Mouse (Mus musculus): ENCODE results near the gene Nelfe. TPM values are rescaled to one million over a fixed set of nuclear protein-coding genes. Genes with fewer than 3 reads are reported as not detected.
"Not testable (repeated sequence)": the region's sequence is repeated elsewhere in the genome, so short reads cannot be mapped to it uniquely, and the experiment has no call there.

Gene Nelfe
- 82.4 and 88.6 TPM in 2 replicates for polyA plus RNA-seq (2015; fragmentation: Nextera tagmentation; extraction: Ambion mirVana)

DNA sequence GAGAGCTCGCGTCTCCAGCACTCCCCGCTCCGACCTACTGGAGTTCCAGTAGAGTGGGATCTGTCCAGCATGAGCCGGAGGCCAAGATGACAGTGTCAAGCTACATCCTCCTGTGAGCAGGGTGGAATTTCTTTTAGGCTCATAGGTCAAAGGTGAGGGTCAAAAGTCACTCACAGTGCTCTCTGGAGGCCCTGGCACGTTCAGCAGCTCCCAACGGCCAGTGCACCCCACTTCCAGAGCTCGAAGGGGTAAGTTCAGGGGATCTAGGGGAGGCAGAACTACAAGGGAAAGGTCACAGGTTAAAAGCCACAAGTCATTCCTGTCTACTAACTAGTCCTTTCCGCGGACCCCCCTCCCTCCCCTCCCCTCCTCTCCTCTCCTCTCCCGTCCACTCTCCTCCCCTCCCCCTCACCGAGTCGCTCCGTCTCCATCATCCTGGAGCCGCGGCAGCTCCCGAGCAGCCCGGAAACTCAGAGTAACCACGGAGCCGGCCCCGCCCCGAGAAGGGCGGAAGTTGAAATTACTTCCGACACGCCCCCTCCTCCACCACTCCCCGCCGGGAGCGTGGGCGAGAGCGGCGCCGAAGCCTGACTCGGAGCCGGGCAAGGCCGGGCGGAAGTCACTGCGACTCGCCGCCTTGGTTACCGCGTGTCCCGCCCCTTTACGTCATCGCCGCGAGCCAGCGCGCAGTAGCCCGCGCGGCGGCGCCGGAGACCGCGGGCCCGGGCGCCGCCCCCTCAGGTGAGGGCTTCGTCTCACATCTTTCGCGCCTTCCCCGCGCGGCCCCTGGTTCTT, at the start of gene Nelfe, which contains the start of gene Skiv2l:
TSS of gene Nelfe (plus strand) at position 670 of the 795 bp plus-strand sequence.
TSS of gene Skiv2l (minus strand) at position 489 of the 795 bp plus-strand sequence.
- peak; percentile 99 for DNase-seq (ENCODE audit: low spot score)

DNA sequence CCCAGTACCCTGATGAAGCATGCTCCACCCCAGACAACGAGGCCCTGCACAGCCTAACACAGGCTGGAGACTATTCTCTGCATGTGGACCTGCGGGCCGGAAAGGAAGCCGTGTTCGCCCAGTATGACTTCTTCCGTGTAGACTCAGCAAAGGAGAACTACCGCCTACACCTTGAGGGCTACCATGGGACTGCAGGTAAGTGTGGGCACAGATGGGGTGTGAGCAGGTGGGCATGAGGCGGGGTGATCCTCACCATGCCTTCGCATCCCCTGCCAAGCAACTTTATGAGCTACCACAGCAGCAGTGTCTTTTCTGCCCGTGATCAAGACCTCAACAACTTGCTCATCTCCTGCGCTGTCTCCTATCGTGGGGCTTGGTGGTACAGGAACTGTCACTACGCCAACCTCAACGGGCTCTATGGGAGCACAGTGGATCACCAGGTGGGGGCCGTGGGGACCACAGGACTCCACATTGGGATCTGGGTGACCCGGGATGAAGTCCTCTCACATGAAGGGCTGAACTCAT, 49.3 kb upstream of the Nelfe start:
- DNase-seq (ENCODE audit: low spot score) = not testable (repeated sequence)

DNA sequence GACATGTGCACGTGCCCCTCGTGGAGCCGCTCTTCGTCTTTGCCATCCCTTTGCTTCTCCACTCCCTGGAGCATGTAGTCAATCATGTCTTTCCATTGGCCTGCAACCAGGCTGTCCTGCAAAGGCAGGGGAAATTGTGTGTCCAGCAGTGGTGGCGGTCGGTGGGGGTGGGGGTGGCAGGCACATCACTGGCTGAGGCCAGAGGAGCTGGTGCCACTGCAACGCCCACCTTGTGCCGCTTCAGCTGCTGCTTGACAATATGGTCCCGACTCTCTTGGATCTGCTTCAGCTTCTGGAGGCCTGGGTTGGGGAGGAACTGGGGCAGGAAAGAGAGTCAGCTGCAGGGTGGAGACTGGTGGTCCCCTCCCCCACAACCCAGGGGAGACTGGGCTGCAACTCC, 47.4 kb upstream of the Nelfe start:
- DNase-seq (ENCODE audit: low spot score) = not testable (repeated sequence)

DNA sequence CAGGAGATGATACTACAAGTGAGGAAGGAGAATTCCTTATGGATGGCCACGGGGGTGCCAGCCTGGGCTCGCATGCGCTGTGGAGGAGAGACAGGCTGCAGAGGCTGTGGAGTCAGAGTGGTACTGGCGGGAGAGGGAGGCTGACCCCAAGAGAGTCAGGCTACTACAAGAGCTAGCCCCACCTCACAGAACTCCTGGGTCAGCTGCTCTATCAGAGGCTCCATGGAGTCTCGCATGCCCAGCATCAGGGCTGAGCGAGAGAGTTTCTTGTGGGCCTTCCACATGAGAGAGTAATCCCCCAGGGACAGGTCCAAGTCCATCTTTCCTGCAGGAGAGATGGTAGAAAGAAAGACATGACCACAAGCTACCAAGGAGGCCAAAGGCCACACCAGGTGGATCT, 46.8 kb upstream of the Nelfe start:
- DNase-seq (ENCODE audit: low spot score) = not testable (repeated sequence)

DNA sequence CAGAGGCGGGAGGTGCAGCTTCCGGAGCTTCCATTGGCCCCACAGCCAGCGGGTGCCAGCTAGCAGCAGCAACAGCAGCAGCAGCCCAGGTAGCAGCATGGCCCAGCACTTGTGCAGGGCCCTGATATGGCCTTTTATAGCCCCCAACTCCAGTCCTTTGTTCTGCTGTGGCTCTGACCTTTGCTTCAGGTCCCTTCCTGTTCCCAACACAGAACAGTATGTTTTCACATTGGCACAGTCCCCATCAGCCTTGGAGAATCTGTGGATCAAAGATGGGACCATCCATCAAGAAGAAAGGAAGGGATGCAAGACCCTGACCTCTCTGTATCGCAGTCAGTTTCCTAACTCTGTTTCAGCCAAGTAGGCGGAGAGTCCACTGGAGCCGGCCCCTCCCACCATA, 45.9 kb upstream of the Nelfe start, which contains the start of gene Cyp21a1:
TSS of gene Cyp21a1 (minus strand) at position 261 of the 400 bp plus-strand sequence.
- not testable (repeated sequence) for DNase-seq (ENCODE audit: low spot score)

DNA sequence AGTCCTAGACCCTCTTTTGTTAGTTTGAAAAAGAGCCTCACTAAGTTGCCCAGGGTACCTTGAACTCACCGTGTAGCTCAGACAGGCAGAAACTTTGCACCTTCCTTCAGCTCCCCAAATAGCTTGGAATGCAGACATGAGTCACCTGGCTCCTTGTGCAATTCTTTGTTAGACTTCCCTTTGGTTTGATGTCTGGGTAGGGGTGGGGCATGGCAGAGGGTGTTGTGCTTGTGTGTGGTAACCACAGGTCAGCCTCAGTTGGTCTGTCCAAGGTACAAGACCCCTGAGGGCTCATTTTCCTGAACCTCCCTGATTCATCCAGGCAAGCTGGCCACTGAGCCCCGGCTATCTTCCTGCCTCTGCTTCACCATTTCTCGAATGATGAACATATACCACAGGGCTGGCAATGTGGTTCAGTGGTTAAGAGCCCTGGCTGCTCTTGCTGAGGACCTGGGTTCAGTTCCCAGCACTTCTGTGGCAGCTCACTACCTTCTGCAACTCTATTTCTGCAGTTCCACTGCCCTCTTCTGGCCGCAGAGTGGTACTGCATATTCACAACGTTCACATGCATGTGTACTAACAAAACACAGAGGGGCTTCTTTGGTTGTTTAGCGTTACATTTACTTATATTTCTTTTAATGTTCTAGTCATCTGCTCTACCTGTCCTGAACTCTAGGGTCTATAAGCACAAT, 45.2 kb upstream of the Nelfe start:
- DNase-seq (ENCODE audit: low spot score) = no peak

DNA sequence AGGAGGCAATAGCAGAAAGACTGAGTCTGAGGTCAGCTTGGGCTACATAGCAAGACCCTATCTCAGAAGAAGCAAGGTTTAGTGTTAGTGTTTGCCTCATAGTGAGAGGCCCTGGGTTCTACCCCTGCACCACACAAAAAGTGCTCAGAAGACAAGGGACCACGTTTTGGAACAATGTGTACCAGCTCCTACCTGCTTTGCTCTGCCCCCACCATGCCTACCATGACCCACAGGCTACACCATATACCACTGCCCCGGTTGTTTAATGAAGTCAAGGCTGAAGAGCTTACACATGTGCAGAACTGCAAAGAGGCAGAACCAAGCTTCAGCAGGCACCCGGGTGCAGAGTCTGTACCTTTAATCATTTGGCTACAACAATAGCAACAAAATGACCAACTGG, 43.0 kb upstream of the Nelfe start:
- DNase-seq (ENCODE audit: low spot score) = no peak

DNA sequence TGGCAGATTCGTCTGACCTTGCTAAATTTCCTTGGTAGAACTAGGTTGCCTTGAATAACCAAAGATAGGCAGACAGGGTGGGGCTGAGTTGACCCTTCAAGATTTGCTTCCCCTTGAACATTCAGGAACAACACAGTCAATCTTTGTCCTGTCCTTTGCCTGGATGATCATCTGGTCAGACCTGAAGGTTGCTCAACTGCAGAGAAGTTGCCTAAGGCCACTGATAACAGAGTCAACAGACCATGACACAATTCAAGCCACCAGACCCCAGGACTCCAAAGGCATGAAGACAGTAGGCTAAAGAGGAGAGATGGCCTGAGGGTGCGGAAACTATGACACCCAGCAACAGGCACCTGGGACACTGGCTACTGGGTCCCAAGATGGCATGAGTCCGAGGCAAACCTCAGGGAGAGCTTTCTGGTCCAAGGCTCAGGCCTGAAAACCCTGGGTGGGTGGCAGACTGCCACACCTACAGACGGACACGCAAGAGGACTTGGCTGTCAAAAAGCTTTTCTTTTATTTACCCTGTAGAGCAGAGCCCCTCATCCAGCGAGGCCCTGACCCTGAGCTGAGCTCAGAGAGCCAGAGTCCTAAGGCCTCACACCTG, 41.5 kb upstream of the Nelfe start:
- no peak for DNase-seq (ENCODE audit: low spot score)

DNA sequence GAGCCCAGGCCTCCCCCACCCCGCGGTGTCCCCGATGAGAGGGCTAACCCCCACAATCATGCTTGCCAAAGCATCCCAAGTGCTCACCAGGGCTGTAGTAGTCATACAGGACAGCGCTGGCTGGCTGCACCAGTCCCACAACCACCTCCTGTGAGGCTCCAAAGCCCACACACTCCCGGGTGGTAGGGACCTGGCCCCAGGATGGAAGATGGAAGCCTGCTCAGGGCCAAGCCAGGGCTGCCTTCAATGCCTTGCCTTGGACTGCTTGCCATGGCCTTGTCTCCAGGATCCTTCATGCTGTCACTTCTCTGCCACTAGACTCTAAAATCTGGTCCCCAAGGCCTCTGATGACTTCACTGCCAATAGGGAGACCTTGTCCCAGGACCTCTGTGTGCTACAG, 39.8 kb upstream of the Nelfe start:
- DNase-seq (ENCODE audit: low spot score) = not testable (repeated sequence)

DNA sequence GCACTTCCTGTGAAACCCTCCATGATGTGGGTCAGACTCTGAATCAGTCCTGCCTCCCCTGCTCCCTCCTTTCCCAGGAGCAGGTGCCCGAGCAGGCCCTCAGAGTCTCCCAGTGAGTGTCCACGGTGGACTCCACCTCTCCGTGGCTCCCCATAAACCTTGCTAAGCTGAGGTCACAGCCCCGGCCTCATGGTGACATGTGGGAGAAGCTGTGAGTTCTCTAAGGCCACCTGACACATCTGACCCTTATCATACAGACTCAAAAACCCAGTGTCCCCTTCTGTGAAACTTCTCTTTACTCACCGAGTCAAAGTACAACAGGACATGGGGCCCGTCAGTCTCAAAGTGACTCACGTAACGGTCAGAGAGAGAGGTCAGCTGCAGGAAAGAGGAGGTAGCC, 39.4 kb upstream of the Nelfe start:
- not testable (repeated sequence) for DNase-seq (ENCODE audit: low spot score)

DNA sequence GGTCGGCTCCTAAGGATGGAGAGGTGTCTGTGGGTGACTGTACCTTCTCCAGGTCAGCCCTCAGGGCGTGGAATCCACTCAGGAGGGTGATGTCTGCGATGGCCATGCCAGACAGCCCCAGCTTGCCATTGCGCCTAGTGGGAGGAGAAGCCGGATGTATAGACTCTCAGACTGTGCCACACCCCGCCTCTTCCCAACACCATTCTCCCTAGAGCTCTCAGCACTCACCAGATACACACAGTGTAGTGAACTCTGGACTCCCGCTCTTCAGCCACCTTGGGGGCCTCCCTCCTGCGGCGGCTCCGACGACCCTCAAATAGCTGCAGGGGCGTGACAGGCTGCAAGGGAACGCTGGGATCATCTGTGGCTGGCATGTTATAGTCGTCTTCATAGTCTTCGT, 38.9 kb upstream of the Nelfe start:
- DNase-seq (ENCODE audit: low spot score) = no peak

DNA sequence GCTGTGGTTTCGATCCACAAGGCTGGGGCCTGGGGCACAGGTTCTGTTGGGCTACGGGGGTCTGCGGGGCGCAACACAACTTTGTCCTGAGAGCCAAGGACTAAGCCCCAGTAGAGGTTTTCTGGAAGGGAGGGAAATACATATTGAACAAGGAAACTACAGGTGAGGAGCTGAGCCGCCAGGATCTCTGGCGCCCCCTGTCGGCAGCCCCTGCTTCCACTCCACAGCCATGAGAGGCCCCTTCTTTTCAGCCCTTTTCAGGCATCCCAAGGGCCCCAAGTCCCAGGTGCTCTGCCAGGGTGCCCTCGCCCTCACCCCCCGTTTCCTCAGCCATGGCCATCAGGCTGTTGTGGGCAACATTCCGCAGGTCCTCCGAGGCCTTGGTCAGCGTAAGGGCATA, 36.4 kb upstream of the Nelfe start:
- peak; percentile 35 for DNase-seq (ENCODE audit: low spot score)

DNA sequence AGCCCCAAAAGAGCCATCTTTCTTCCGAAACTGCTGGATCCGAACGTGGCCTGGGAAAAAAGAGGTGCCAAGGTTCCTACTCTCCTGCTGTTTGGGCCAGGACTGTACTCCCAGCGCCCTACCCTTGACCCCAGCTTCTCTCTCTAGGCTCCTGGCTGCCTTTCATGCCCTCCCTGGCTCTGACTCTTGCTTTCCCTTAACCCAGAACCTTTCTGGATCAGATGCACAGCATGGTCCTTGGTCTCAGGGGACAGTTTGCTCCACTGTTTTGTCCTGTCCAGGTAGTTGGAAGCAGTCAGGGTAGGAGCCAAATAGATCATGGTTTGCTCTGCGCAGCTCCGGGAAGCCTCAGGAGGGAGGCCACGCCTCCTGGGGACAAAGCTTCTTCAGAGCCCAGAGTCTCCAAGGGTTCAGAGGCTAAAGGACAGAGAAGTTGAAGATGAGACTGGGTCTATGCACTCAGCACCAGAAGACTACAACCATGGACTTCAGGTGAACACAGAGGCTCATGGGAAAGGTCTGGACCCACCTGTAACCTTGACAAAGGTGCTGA, 35.3 kb upstream of the Nelfe start:
- DNase-seq (ENCODE audit: low spot score) = no peak

DNA sequence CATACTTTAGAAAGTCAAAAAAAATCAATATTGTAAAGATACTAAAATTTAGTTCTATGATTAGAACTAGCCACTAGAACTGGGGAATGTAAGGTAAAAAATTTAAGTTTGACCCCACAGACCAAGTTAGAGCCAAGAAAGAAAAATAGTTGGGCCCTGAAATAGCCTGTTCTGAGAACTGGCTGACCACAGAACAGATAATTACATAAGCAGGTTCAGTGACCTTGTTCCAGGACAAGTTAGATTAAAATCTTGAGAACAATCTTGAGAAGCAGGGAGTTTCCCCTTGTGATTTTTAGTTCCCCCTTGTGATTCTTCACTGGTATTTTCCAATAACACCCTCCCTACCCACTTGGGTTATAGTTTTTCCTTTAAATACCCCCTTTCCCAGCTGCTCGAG, 19.4 kb upstream of the Nelfe start:
- not testable (repeated sequence) for DNase-seq (ENCODE audit: low spot score)

DNA sequence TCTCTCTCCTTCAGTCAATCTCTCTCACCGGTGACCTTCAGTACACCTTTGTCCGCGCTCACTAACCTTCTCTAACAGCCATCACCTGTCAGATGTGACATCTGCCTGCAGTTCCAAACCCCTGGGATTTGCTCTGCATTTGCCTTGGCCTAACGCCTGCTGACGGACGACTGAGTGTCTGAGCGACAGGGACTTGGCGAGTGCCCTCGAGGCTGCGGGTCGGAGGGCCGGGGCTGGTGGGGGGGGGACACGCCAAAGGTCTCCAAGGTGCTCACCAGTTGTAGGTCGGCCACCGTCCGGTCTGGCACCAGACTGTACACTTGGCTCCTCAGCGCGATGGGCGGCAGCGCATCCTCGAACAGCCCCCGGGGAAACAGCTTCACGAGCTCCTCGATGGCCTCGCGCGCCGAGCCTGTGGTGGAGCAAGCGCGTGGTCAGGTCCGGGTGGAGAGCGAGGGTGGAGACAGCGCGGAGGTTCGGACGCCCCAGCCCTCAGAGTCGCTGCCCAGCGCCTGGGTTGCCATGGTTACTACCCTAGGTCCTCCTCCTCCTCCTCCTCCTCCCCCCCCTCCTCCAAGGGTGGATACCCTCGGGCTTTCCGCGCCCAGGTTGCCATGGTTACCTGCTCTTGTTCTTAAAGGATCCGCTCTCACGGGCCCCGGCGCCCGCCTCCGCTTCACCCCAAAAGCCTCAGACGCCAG, 13.9 kb upstream of the Nelfe start:
- no peak for DNase-seq (ENCODE audit: low spot score)

DNA sequence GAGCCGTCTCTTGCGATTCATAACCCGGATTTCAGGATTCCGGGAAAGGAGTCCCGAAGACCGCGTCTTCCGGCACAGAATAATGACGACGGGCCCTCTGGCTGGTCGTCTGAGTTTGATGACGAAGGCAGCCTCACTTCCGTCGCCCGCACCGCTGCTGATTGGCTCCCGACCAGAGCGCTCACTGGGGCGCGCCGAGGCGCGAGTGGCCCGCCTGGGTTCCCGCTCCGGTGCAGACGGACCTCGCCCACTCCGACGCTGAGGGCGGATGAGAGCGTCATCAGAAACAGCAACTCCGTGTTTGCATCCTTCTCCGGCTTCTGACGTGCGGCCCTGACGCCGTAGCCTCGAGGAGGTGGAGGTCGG, 13.4 kb upstream of the Nelfe start, which contains the start of the genes Stk19 and Dxo:
TSS of gene Stk19 (minus strand) at position 90 of the 366 bp plus-strand sequence.
TSS of gene Dxo (plus strand) at position 164 of the 366 bp plus-strand sequence.
- peak; percentile 96 for DNase-seq (ENCODE audit: low spot score)

DNA sequence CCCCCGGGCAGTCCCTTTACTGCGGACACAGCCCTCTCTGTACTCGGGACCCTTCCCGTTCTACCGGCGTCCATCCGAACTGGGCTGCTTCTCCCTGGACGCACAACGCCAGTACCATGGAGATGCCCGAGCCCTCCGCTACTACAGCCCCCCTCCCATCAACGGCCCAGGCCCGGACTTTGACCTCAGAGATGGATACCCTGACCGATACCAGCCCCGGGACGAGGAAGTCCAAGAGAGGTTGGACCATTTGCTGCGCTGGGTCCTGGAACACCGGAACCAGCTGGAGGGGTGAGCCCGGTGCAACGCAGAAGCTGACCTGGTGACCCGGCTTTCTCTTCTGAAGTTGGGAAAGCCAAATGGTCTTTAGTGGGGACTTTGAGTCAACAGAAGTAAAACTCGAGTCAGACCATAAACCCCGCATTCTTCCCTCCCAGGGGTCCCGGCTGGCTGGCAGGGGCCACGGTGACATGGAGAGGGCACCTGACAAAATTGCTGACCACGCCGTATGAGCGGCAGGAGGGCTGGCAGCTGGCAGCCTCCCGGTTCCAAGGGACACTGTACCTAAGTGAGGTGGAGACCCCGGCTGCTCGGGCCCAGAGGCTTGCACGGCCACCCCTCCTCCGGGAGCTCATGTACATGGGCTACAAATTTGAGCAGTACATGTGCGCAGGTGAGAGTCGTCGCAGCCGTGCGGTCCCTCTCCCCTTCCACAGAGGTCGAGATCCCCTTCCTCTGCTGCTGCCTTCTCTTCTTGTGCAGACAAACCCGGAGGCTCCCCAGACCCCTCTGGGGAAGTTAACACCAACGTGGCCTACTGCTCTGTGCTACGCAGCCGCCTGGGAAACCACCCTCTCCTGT, 12.5 kb upstream of the Nelfe start:
- no peak for DNase-seq (ENCODE audit: low spot score)

DNA sequence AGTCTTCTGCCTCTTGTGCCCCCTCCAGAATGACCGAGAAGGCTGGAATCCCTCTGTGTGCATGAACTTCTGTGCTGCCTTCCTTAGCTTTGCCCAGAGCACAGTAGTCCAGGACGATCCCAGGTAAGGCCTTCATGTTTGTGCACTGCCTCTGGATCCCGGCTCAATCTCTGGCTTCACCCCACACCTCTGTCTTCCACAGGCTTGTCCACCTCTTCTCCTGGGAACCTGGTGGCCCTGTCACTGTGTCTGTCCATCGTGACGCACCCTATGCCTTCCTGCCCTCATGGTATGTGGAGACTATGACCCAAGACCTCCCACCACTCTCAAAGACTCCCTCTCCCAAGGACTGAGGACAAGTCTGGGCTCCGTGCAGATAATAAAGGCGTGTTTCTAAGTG, 11.4 kb upstream of the Nelfe start:
- no peak for DNase-seq (ENCODE audit: low spot score)

DNA sequence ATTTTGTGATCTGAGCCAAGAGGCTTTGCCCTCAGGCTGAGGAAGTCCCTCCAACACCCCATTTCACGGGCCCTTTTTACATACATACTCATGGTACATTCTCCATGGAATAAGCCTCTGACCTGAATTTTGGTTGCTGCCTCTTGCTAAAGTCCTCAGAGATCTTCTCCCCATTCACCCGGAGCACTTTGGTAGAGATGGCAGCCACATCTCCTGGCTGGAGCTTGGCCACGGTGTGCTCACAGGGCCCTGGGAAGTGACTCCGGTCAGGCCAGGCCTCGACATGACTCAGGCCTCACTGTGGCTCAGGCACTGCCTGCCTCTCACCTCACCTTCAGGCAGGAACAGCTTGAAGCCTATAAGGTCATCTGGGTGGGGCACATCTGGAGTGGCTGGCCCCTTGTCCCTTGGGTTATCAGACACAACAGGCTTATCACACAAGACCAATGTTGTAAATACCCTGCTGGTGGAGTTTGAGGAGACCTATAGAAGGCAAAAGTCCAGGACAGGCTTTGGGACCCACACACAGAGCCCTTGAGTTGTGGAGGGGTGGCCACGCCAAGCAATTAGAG, 9.4 kb upstream of the Nelfe start:
- DNase-seq (ENCODE audit: low spot score) = no peak
